Mouse (Mus musculus) liver, embryonic 14.5 days (tissue): ENCODE measurements at regions not wholly inside any gene's neighbourhood (a gene's known extent, or its start where the extent isn't known, plus 50 kb on each side); places are given as distances from the start of the nearest gene placed in this dataset.

Source experiments
- ATAC-seq: fragments of 200-750 bp; cut with Nextera tagmentation; 2 replicates; pipeline ENCODE4 v1.8.0; 2017; ENCODE audit warnings: moderate number of reproducible peaks, mild to moderate bottlenecking, moderate library complexity; ENCODE audit not compliant: insufficient read depth
- DNase-seq, 3 experiments: peaks; one replicate each; pipeline ENCODE4 v3.0.0-alpha.2; 2012 to 2013; ENCODE audit warnings: low read depth in 3 of 3, low spot score in 3 of 3
- H3K27ac ChIP-seq: fragments of 300-500 bp; sonication (generic); 2 replicates; pipeline ENCODE4 v1.5.1; 2014; ENCODE audit warnings: moderate library complexity, mild to moderate bottlenecking, control low read depth, inconsistent platforms
- H3K27me3 ChIP-seq: fragments of 300-500 bp; sonication (generic); 2 replicates; pipeline ENCODE4 v1.6.1; 2014; ENCODE audit warnings: mild to moderate bottlenecking, low read length, moderate library complexity; ENCODE audit not compliant: control insufficient read depth, insufficient read depth
- H3K36me3 ChIP-seq: fragments of 300-500 bp; sonication (generic); replicated peaks from 2 replicates; pipeline ENCODE4 v1.6.1; 2014; ENCODE audit warnings: low read depth; ENCODE audit not compliant: control insufficient read depth, insufficient read depth
- H3K4me1 ChIP-seq, 2 experiments: fragments of 200-500 bp in 1 of 2; fragments of 300-500 bp in 1 of 2; sonication (generic) in 1 of 2; replicated peaks; 2 replicates each; pipeline ENCODE4 v1.6.1; 2012 to 2014; ENCODE audit warnings: antibody characterized with exemption in 1 of 2, inconsistent platforms in 1 of 2, low read length in 1 of 2; ENCODE audit not compliant: control insufficient read depth in 2 of 2, insufficient read depth in 2 of 2
- H3K4me2 ChIP-seq: fragments of 300-500 bp; sonication (generic); 2 replicates; pipeline ENCODE4 v1.6.1; 2014; ENCODE audit warnings: low read depth, mild to moderate bottlenecking, control low read depth, moderate library complexity
- H3K4me3 ChIP-seq, 2 experiments: fragments of 200-500 bp in 1 of 2; fragments of 300-500 bp in 1 of 2; sonication (generic) in 1 of 2; 2 replicates each; pipeline ENCODE4 v1.5.1; 2012 to 2014; ENCODE audit warnings: low read depth in 2 of 2, low read length in 2 of 2, mild to moderate bottlenecking in 2 of 2, control low read depth in 1 of 2, inconsistent platforms in 1 of 2, moderate library complexity in 1 of 2; ENCODE audit not compliant: insufficient read depth in 1 of 2
- H3K9ac ChIP-seq: fragments of 300-500 bp; sonication (generic); replicated peaks from 2 replicates; pipeline ENCODE4 v1.6.1; 2014; ENCODE audit warnings: mild to moderate bottlenecking, control low read depth, moderate library complexity
- H3K9me3 ChIP-seq: fragments of 300-500 bp; sonication (generic); 2 replicates; pipeline ENCODE4 v1.6.1; 2016; ENCODE audit warnings: low read length, mixed read lengths; ENCODE audit not compliant: control insufficient read depth
- CTCF ChIP-seq: IDR thresholded peaks from 2 replicates; pipeline ENCODE4 v1.5.1; 2016; ENCODE audit warnings: antibody characterized with exemption, low read depth, control low read depth
- EP300 ChIP-seq: IDR thresholded peaks from 2 replicates; pipeline ENCODE4 v1.6.1; 2016; ENCODE audit warnings: antibody characterized with exemption, low read depth
- WGBS: fragments of 180-500 bp; shearing (Covaris S2); extraction: QIAGEN DNeasy Blood & Tissue Kit; methylation state at CpG from one replicate; pipeline ENCODE4 v1.1.7; 2014; ENCODE audit not compliant: insufficient replicate concordance; 5-methylcytosine and 5-hydroxymethylcytosine counted together

DNA sequence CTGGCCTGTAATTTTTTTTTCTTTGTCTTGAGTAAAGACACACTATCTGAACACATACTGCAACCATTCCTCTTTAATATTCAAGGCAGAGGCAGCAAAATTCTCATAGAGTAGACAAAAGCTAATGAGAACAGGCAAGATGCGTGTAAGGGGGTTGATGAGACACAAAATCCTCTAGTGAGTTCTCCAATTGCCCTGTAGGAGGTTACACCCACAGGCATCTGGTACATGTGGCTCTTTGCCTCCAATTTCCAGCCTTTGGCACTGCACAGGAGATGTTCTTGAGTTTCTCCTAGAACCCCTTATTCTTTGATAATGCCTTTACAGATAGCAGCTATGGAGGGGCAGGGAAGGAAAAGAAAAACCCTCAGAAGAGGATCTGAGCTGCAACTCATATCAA lies 480.9 kb upstream of the Mctp2 start:
- no peaks in the 10 kb centered on the region for H3K27me3 ChIP-seq
- no peak overlapping the region for H3K4me3 ChIP-seq
- WGBS: 59% methylated on average over 1 of the region's 1 CpGs
- no peak for TF ChIP-seq EP300
- TF ChIP-seq CTCF: no peak
- DNase-seq (no peak), ATAC-seq (no peak)
- no peaks in the 10 kb centered on the region for H3K36me3 ChIP-seq
- no peaks in the 10 kb centered on the region for H3K4me1 ChIP-seq
- H3K9me3 ChIP-seq: no peaks in the 10 kb centered on the region
- no peak overlapping the region for H3K27ac ChIP-seq
- H3K4me2 ChIP-seq: no peak overlapping the region
- no peak overlapping the region for H3K9ac ChIP-seq

DNA sequence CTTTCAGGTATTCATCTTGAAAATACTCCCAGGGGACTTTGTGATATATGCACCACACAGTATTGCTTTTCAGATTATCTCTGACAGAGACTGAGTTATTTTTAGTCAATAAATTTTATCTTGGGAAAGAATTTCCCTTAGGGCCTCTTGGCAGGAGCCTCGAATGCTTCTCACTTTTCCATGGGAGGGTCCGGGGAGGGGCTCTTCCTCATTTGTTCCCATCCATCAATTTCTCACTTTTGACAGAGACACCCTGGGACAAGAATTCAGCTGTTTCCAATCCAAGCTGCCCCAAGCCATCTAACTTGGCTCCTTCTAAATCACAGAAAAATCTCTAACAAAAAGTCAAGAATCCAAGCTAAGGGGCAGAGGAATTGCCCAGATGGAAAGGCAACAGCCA lies 481.9 kb upstream of the Mctp2 start:
- DNase-seq: no peak
- WGBS: 35% methylated on average over 2 of the region's 2 CpGs

DNA sequence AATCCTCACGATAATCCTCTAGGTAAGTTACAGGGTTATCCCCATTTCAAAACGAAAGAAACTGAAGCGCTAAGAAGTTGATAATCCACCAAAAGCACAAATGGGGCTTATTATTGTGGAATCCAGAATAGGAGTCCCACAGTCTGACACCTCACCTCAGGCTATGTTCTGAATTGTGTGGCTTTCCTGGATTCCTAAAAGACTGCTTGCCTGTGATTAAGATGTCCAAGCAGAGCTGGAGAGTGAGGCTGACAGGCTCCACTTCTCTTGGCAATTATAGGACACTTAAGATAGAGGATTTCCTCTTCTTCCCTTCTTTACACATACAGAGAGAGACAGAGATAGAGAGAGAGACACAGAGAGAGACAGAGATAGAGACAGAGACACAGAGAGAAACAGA lies 515.7 kb upstream of the Mctp2 start:
- TF ChIP-seq EP300 (no peak), CTCF (no peak)
- no peaks in the 10 kb centered on the region; the same call in 1 of the 2 replicates for H3K9me3 ChIP-seq
- H3K27ac ChIP-seq: no peak overlapping the region
- H3K27me3 ChIP-seq: no peaks in the 10 kb centered on the region
- H3K36me3 ChIP-seq: no peaks in the 10 kb centered on the region
- no peak overlapping the region for H3K4me2 ChIP-seq
- H3K4me1 ChIP-seq: no peaks in the 10 kb centered on the region
- H3K4me3 ChIP-seq: no peak overlapping the region
- WGBS: 60% methylated on average over 3 of the region's 3 CpGs
- ATAC-seq (no peak), DNase-seq (no peak)
- no peak overlapping the region for H3K9ac ChIP-seq

More for the DNA sequence above, 481.9 kb upstream of the Mctp2 start:
- H3K27me3 ChIP-seq: no peaks in the 10 kb centered on the region
- no peak for ATAC-seq
- no peaks in the 10 kb centered on the region for H3K4me1 ChIP-seq
- H3K36me3 ChIP-seq: no peaks in the 10 kb centered on the region
- no peak for TF ChIP-seq EP300
- TF ChIP-seq CTCF: no peak
- H3K4me3 ChIP-seq: no peak overlapping the region
- no peaks in the 10 kb centered on the region for H3K9me3 ChIP-seq
- H3K4me2 ChIP-seq: no peak overlapping the region
- no peak overlapping the region for H3K9ac ChIP-seq
- no peak overlapping the region for H3K27ac ChIP-seq

DNA sequence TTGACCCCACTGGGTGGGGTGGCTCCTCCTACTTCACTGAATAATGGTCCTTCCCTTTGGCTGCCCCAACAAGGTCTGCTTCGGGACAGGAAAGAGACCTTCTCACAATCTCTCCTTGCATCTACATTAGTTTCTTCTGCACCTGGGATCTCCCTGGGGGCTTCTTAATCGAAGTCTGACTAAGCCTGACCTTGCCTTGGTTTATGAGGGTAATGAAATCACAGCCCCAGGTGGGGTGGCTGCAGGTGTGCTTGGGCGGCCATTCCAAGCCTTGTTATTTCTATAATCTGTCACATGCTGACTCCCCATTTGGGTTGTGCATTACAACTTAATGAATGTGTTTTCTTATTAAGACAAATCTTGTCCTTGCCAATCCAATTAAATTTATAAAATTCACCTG lies 520.2 kb upstream of the Mctp2 start:
- DNase-seq: no peak
- Histone ChIP-seq H3K9ac (no peak overlapping the region), H3K36me3 (no peaks in the 10 kb centered on the region), H3K4me3 (no peak overlapping the region), H3K9me3 (no peaks in the 10 kb centered on the region; the same call in 1 of the 2 replicates), H3K27ac (no peak overlapping the region), H3K4me2 (no peak overlapping the region), H3K4me1 (no peaks in the 10 kb centered on the region), H3K27me3 (no peaks in the 10 kb centered on the region)
- ATAC-seq: no peak
- TF ChIP-seq CTCF (no peak), EP300 (no peak)
- 60% methylated on average over 3 of the region's 3 CpGs for WGBS

DNA sequence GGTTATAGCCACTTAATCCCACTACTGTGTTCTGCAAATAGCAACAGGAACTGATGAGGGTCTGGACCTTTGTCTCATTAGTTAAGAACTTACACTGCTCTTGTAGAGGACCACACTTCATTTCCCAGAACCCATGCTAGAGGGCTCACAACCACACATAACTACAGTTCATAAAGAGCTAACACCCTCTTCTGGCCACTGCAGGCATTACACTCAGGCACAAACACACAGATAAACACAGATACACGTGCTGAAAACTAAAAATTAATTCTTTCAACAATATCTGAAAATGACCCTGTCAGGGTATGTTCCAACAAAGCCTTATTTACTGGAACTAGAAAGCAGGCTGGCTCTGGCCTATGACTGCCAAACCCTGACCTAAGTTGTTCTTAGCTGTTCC lies 529.0 kb upstream of the Mctp2 start:
- no peak for DNase-seq
- Histone ChIP-seq H3K4me2 (no peak overlapping the region), H3K4me3 (no peak overlapping the region), H3K36me3 (no peaks in the 10 kb centered on the region), H3K27me3 (no peaks in the 10 kb centered on the region), H3K27ac (no peak overlapping the region), H3K9ac (no peak overlapping the region), H3K4me1 (no peaks in the 10 kb centered on the region), H3K9me3 (no peaks in the 10 kb centered on the region)
- ATAC-seq: no peak
- TF ChIP-seq EP300 (no peak), CTCF (no peak)
- 48% methylated on average over 1 of the region's 1 CpGs for WGBS
